Mouse (Mus musculus) adrenal gland, postnatal 10 days (tissue): ENCODE results near the gene Rcc1. TPM values are rescaled to one million over a fixed set of nuclear protein-coding genes. Genes with fewer than 3 reads are reported as not detected.

Source experiments
- total RNA-seq, 2 experiments: library from RNA; stranded (reverse); gene quantifications; 2 replicates each; pipeline ENCODE4 v1.2.3; 2021

Rcc1 gene
- total RNA-seq, 2 experiments from 2014 or later, result 19.1 to 24.8 TPM

Other genes starting within 250 kb of the Rcc1 start
- gene Oprd1, start 209.1 kb downstream of the Rcc1 start, total RNA-seq, result under 1 TPM; 0.51 to 0.55 TPM
- gene Ythdf2, start 141.3 kb downstream of the Rcc1 start, total RNA-seq, result 10 to 100 TPM; 48.9 to 54.4 TPM
- gene Gmeb1, start 92.0 kb downstream of the Rcc1 start, total RNA-seq, result 10 to 100 TPM; 16.5 to 18.7 TPM
- 10 to 100 TPM; 21.8 to 24.7 TPM for gene Taf12, start 79.2 kb downstream of the Rcc1 start, total RNA-seq
- gene Rab42, start 50.2 kb downstream of the Rcc1 start, total RNA-seq, result 1 to 10 TPM; 1.2 to 3.7 TPM
- gene Trnau1ap, start 24.1 kb downstream of the Rcc1 start, total RNA-seq, result 10 to 100 TPM; 35.3 to 43.3 TPM
- 10 to 100 TPM; 31.9 to 39.0 TPM for gene Phactr4, start 68.9 kb upstream of the Rcc1 start, total RNA-seq
- gene Med18, start 110.3 kb upstream of the Rcc1 start, total RNA-seq, result 10 to 100 TPM in 1 of 2 experiments, 1 to 10 TPM in 1; 8.2 to 10.6 TPM
- gene Sesn2, start 156.9 kb upstream of the Rcc1 start, total RNA-seq, result 10 to 100 TPM; 11.6 to 26.0 TPM
- gene Atpif1, start 180.1 kb upstream of the Rcc1 start, total RNA-seq, result 100 to 1,000 TPM; 311 to 337 TPM
- gene Dnajc8, start 181.9 kb upstream of the Rcc1 start, total RNA-seq, result 10 to 100 TPM; 73.9 to 87.0 TPM
- gene Ptafr, start 210.5 kb upstream of the Rcc1 start, total RNA-seq, result 1 to 10 TPM; 1.9 to 2.3 TPM